Mouse (Mus musculus) forebrain, embryonic 11.5 days (tissue): ENCODE results near the gene Eci3. TPM values are rescaled to one million over a fixed set of nuclear protein-coding genes. Genes with fewer than 3 reads are reported as not detected.

ENCODE experiments used
- polyA plus RNA-seq: library from polyadenylated mRNA; unstranded; fragments of >200 nt; fragmentation: Nextera tagmentation; extraction: Ambion mirVana; gene quantifications from 2 replicates; pipeline ENCODE4 v1.2.1, GENCODE M21; 2014

The Eci3 gene
- polyA plus RNA-seq, 1 experiment from 2014 or later, result 0.59 TPM

Other genes starting within 250 kb of the Eci3 start
- not detected in 2 replicates for gene Fam50b, start 229.0 kb downstream of the Eci3 start, polyA plus RNA-seq
- 98.7 and 107 TPM in 2 replicates for gene Prpf4b, start 88.5 kb downstream of the Eci3 start, polyA plus RNA-seq
- 0.60 and 0.69 TPM in 2 replicates for gene Fam217a, start 39.5 kb downstream of the Eci3 start, polyA plus RNA-seq
- not detected in 2 replicates for gene 4933417A18Rik, start 39.4 kb downstream of the Eci3 start, polyA plus RNA-seq
- 117 and 124 TPM in 2 replicates for gene Eci2, start 63.3 kb upstream of the Eci3 start, polyA plus RNA-seq